Mouse (Mus musculus) brain, embryonic 14.5 days (tissue): ENCODE measurements around the gene Dmwd. TPM values are rescaled to one million over a fixed set of nuclear protein-coding genes. Genes with fewer than 3 reads are reported as not detected.

Experiments used
- DNase-seq: peaks from one replicate; pipeline ENCODE4 v3.0.0-alpha.2; 2011; ENCODE audit warnings: low read depth
- CTCF ChIP-seq: fragments of 200-500 bp; IDR thresholded peaks from 2 replicates; pipeline ENCODE4 v1.5.1; 2012; ENCODE audit warnings: inconsistent platforms, mild to moderate bottlenecking, moderate library complexity, borderline replicate concordance; ENCODE audit not compliant: insufficient read depth, insufficient read length; ENCODE audit errors: extremely low read depth
- POLR2A ChIP-seq: fragments of 200-500 bp; IDR thresholded peaks from 2 replicates; pipeline ENCODE4 v1.6.1; 2012; ENCODE audit warnings: mild to moderate bottlenecking, inconsistent platforms, borderline replicate concordance; ENCODE audit not compliant: poor library complexity, insufficient read depth, insufficient read length, severe bottlenecking; ENCODE audit errors: extremely low read depth
- polyA plus RNA-seq: library from polyadenylated mRNA; depleted of rRNA; stranded (reverse); fragments of >200 nt; gene quantifications from 2 replicates; pipeline ENCODE4 v1.2.3, GENCODE M21; 2012; rRNA removed

Dmwd gene
- polyA plus RNA-seq, 1 experiment = 178 TPM

DNA sequence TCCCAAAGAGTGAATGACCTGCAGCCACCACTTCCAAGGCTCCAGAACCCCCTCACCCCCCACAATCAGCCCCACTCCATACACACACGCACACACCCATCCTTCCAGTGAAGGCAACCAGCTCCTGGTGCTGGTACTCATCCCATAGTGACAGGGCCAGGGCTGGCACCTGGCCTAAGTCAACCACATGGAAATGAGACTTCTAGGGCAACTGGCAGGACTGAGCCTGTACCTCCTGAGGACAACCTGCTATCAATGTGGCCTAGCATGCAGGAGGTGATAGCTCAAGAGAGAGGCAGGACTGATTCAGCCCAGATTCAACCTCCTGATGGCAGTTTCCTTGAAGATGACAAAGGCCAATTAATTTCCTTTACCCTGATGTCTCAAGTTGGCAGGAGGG is 24.3 kb downstream of the Dmwd start:
- TF ChIP-seq POLR2A (no peak), CTCF (no peak)
- DNase-seq = no peak

DNA sequence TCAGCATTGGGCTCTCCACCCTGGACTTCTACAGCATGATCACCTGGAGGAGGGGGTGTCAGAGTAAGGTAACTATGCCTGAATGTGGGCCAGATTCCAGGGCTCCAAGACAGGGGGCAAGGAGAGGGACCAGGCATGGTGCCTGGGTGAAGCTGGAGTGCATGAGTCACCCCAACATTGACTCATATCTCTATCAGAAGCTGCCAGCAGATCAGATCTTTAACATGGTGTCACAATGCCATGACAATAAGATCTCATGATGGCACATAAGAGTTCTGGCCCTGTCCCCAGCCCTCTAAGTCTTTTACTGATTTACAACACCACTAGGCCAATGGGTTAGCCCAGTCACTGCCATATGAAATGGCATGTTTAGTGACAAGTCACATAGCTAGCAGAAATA is 27.7 kb downstream of the Dmwd start:
- no peak for DNase-seq
- TF ChIP-seq CTCF (no peak), POLR2A (no peak)

GRCm38 (mm10) chr7:19104486-19104885 is 28.5 kb downstream of the Dmwd start:
- TF ChIP-seq CTCF (no peak), POLR2A (no peak)
- DNase-seq = no peak

- DNase-seq = no peak
- TF ChIP-seq CTCF (no peak), POLR2A (no peak)
Observed at GRCm38 (mm10) chr7:19107436-19107835, 31.4 kb downstream of the Dmwd start.

DNA sequence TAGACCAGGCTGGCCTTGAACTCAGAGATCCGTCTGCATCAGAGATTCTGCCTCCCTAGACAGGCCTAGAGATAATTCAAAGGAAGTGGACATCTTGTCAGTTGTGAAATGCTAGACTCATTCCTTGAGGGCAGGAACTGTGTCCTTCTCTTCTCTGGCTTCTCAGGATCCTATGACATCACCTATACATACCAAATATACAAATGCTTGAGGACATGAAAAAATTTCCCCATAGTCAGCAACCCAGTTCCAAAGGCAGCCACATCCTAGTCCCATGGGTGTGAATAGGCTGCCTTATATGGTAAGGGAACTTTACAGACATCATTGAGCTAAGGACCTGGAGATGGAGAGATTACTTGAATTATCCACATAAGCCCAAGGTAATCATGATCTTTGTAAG is 33.5 kb downstream of the Dmwd start:
- no peak for TF ChIP-seq POLR2A
- TF ChIP-seq CTCF = no peak
- no peak for DNase-seq

DNA sequence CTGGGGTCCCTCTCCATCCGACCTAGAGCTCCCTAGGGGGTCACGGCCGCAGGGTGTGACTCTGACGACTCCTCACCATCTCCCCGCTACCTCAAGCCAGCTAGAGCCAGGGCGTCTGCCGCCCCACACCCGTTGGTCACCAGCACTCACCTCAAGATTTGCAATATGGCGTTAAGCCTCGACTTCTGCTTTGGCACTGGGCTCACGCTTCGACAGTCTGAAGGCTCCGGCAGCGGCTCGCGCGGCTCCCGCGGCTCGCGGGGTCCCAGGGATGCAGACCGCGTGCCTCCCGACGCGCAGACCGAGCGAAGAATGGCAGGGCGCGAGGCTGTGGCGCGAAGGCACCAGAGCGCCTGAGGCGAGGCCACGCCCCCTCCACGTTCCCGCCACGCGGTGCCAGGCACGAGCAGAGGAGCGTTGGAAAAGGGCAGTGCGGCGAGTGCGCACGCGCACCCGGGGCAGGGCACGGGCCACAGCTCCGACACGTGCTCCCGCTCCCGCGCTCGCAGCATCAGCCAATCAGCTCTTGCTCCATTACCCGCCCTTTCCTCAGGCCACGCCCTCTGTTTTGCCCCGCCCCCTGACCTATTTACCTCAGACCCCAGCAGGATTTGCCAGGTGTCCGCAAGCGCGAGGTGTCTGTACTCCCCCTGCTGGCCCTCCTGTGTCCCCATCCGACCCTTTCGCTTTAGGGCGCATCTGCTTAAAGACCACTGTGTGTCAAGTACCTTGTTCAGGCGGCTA is 42.2 kb downstream of the Dmwd start, which contains the start of gene Gm4969:
Gm4969 (minus strand) TSS at position 341 of the 744 bp plus-strand sequence.
- peak; percentile 81 for DNase-seq
- TF ChIP-seq CTCF (peak; percentile 11; the same call in 1 of the 2 replicates), POLR2A (no peak)

- TF ChIP-seq CTCF = no peak
- no peak for TF ChIP-seq POLR2A
- DNase-seq = no peak
Observed at GRCm38 (mm10) chr7:19119083-19119482, 43.1 kb downstream of the Dmwd start.

- no peak for TF ChIP-seq CTCF
- TF ChIP-seq POLR2A = peak; percentile 79; the same call in 1 of the 2 replicates
- DNase-seq = peak; percentile 99
Observed at GRCm38 (mm10) chr7:19119631-19120429, 43.8 kb downstream of the Dmwd start, which contains the start of gene Fbxo46. Fbxo46 (plus strand) TSS chr7:19119859.

GRCm38 (mm10) chr7:19121686-19122085 is 45.7 kb downstream of the Dmwd start:
- TF ChIP-seq CTCF (no peak), POLR2A (no peak)
- DNase-seq = no peak

DNA sequence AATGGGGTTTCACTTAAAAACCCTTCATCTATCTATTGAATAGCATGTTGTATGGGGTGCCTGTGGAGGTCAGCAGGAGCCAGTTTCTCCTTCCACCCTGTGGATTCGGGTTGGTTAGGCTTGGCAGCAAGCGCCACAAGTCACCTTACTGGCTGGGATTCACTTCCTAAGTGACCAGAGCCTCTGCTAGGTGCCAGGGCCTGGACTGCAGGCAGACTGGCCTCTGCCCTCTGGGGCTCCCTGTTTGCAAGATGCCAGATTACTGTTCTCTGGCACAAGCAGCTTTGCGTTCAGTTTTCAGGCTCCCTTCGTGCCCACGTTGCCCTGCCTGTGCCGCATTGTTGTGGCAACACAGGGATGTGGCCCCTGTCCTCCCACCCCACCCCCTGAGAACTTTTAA is 48.7 kb downstream of the Dmwd start:
- TF ChIP-seq POLR2A (no peak), CTCF (no peak)
- no peak for DNase-seq

DNA sequence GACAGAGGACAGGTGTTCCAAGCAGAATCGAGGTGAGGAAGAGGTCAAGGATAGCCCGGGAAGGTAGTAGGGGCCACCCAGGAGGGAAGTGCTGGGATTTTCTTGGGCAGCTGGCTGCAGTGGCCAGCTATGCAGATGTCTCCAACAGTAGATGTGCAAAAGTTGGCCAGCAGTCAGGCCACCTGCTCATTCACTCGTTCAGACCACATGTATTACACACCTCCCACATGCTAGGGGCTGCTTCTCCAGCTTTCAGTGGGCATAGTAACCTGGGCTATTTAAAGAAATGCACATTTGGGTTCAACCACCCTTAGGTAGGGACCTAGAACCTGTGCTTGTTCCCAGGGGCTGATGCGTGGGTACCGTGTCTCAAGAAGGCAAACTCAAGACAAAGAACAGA is 51.7 kb downstream of the Dmwd start:
- no peak for DNase-seq
- TF ChIP-seq CTCF (no peak), POLR2A (no peak)

- DNase-seq = no peak
Observed at GRCm38 (mm10) chr7:19129396-19129795, 53.4 kb downstream of the Dmwd start.

DNA sequence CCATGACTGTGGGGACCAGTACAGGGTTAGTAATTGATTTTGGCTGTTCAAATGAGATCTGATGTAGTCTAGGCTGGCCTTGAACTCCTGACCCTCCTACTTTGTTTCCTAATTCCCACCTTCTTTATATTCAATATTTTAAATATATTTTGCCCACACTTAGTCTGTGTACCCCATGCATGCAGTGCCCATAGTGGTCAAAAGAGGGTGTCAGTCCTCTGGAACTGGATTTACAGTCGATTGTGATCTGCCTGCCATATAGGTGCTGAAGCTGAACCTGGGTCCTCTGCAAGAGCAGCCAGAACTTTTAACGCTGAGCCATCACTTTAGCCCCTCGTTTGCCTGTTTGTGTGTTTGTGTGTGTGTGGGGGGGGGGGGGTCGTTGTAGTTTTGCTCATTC is 54.6 kb downstream of the Dmwd start:
- TF ChIP-seq POLR2A = no peak
- no peak; the same call in 1 of the 2 replicates for TF ChIP-seq CTCF
- DNase-seq = peak; percentile 19

More at GRCm38 (mm10) chr7:19129396-19129795, 53.4 kb downstream of the Dmwd start:
- no peak for TF ChIP-seq CTCF
- no peak for TF ChIP-seq POLR2A

DNA sequence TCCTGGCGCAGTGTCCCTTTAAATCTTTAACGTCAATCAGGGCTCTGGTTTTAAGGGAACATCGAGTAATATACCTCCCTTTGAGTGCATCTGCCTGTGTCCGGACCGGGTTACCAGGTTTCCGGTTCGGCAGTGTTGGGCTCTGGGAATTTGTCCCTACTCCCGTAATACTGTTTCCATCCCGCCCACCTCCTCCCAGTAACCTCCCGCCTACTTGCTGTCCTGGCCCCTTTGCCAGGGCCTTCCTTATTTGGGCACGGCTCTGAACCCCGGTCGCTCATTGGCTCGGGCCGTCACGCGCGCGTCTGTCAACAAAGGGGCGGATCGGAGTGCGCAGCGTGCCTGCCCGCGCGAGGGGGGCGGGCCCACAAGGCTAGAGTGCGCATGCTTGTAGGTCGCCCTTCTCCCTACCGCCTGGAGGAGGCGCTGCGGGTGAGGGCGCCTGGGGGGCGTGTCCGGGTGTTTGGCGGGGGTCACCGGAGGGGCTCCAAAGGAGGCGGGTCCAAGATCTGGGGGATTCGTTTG is 55.4 kb downstream of the Dmwd start:
- peak; percentile 99 for DNase-seq
- TF ChIP-seq CTCF (peak; percentile 73), POLR2A (peak; percentile 5; the same call in 1 of the 2 replicates)

Other genes with a start within 250 kb of the Dmwd start
- 0.57 and 0.98 TPM in 2 replicates for gene Mill2, start 236.3 kb upstream of the Dmwd start, polyA plus RNA-seq
- gene Pglyrp1, start 204.9 kb upstream of the Dmwd start, polyA plus RNA-seq = 8.3 and 8.5 TPM in 2 replicates
- gene Ccdc61, start 165.8 kb upstream of the Dmwd start, polyA plus RNA-seq = 26.5 and 33.3 TPM in 2 replicates
- gene Nova2, start 150.3 kb upstream of the Dmwd start, polyA plus RNA-seq = 20.7 and 52.7 TPM in 2 replicates
- 2.1 and 2.7 TPM in 2 replicates for gene Nanos2, start 88.8 kb upstream of the Dmwd start, polyA plus RNA-seq
- 14.2 and 16.1 TPM in 2 replicates for gene Mypop, start 85.0 kb upstream of the Dmwd start, polyA plus RNA-seq
- 48.9 and 54.6 TPM in 2 replicates for gene Irf2bp1, start 72.2 kb upstream of the Dmwd start, polyA plus RNA-seq
- gene Foxa3, start 52.7 kb upstream of the Dmwd start, polyA plus RNA-seq = not detected in 2 replicates
- 91.6 and 97.6 TPM in 2 replicates for gene Sympk, start 51.9 kb upstream of the Dmwd start, polyA plus RNA-seq
- gene Rsph6a, start 21.5 kb upstream of the Dmwd start, polyA plus RNA-seq = 0.07 TPM in 1 of 2 replicates, not detected in the other
- gene Dmpk, start 7.6 kb downstream of the Dmwd start, polyA plus RNA-seq = 67.1 and 74.8 TPM in 2 replicates
- gene Six5, start 18.4 kb downstream of the Dmwd start, polyA plus RNA-seq = 16.3 and 27.6 TPM in 2 replicates
- 5.2 and 5.9 TPM in 2 replicates for gene Gm4969, start 42.1 kb downstream of the Dmwd start, polyA plus RNA-seq
- 15.9 and 18.1 TPM in 2 replicates for gene Fbxo46, start 43.6 kb downstream of the Dmwd start, polyA plus RNA-seq
- gene Qpctl, start 73.1 kb downstream of the Dmwd start, polyA plus RNA-seq = 18.3 and 20.8 TPM in 2 replicates
- 95.5 and 107 TPM in 2 replicates for gene Snrpd2, start 73.5 kb downstream of the Dmwd start, polyA plus RNA-seq
- gene Gipr, start 89.9 kb downstream of the Dmwd start, polyA plus RNA-seq = 9.6 and 24.5 TPM in 2 replicates
- 42.4 and 48.3 TPM in 2 replicates for gene Eml2, start 100.2 kb downstream of the Dmwd start, polyA plus RNA-seq
- gene Gpr4, start 136.3 kb downstream of the Dmwd start, polyA plus RNA-seq = 4.7 and 5.3 TPM in 2 replicates
- 31.1 and 33.3 TPM in 2 replicates for gene Opa3, start 152.1 kb downstream of the Dmwd start, polyA plus RNA-seq
- gene Vasp, start 195.6 kb downstream of the Dmwd start, polyA plus RNA-seq = 66.4 and 89.0 TPM in 2 replicates
- 1.1 and 1.3 TPM in 2 replicates for gene Ppm1n, start 203.8 kb downstream of the Dmwd start, polyA plus RNA-seq
- gene Rtn2, start 206.4 kb downstream of the Dmwd start, polyA plus RNA-seq = 159 and 189 TPM in 2 replicates
- gene Fosb, start 233.8 kb downstream of the Dmwd start, polyA plus RNA-seq = 0.19 and 0.23 TPM in 2 replicates